Mouse (Mus musculus): Measurements from ENCODE around the gene Mgea5. TPM values are rescaled to one million over a fixed set of nuclear protein-coding genes. Genes with fewer than 3 reads are reported as not detected.

Mgea5 gene
- total and polyA plus RNA-seq, 2 experiments from 2014 or later = 78.0 to 135 TPM

DNA sequence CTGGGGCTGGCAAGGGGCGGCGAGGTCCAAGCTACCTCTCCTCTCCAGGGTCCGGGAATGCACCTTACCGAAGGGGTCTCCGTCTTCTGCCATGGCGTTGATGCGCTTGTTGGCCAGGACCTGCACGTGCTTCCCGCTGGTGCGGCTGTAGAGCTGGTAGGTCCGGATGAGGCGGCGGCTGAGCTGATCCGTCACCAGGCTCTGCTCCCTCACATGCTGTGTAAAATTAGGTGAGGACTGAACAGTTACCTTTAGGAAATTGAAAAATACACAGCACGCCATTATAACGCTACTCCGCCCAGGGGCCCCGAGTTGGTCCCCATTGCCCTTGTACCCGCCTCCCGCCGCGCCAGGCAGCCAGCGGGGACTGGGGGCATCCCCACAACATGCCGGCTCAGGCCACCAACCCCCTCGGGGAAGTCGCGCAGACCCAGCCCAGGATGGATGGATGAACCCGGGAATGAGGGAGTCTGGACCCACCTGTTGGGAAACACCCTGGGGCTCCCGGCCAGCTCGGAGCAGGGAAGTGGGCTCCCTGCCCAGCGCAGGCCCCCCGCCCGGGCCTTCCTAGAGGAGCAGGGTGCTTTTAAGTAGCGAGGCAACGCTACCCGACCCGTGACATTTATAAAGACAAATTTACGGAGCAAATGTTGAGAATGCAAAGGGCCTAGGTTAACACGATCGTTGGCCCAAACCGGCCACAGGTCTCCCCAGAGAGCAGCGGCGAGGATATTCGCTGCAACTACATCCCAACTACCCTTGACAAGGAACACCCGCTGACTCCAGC is 42.0 kb downstream of the Mgea5 start:
- WGBS = 2% methylated on average over 45 of the region's 45 CpGs
- no peaks in the 10 kb centered on the region for H3K36me3 ChIP-seq (ENCODE audit: insufficient read depth, low read length)
- H3K4me2 ChIP-seq (ENCODE audit: low read depth, low read length) = peak overlapping the region; percentile 71
- TF ChIP-seq CTCF (IDR thresholded peaks at IDR 0.05; ENCODE audit: low read depth) = no peak
- no peak for ATAC-seq
- H3K27me3 ChIP-seq (ENCODE audit: insufficient read depth, low read length) = peaks cover 69% of the 10 kb centered on the region
- H3K27ac ChIP-seq = no peak overlapping the region
- H3K4me3 ChIP-seq (ENCODE audit: low read length) = peak overlapping the region; percentile 40
- H3K9ac ChIP-seq (replicated peaks; ENCODE audit: low read length) = no peak overlapping the region
- no peaks in the 10 kb centered on the region for H3K9me3 ChIP-seq (ENCODE audit: low read length)
- DNase-seq (ENCODE audit: low spot score) = no peak
- peaks cover 17% of the 10 kb centered on the region for H3K4me1 ChIP-seq (ENCODE audit: insufficient read depth, low read length)

GRCm38 (mm10) chr19:45740817-45741216 is 42.8 kb downstream of the Mgea5 start:
- DNase-seq (ENCODE audit: low spot score) = no peak
- WGBS = 9% methylated on average over 7 of the region's 7 CpGs
- peaks cover 17% of the 10 kb centered on the region for H3K4me1 ChIP-seq (ENCODE audit: insufficient read depth, low read length)
- no peak overlapping the region for H3K4me2 ChIP-seq (ENCODE audit: low read depth, low read length)
- no peak overlapping the region for H3K27ac ChIP-seq
- no peak overlapping the region for H3K9ac ChIP-seq (replicated peaks; ENCODE audit: low read length)
- no peak overlapping the region for H3K4me3 ChIP-seq (ENCODE audit: low read length)
- TF ChIP-seq CTCF (IDR thresholded peaks at IDR 0.05; ENCODE audit: low read depth) = no peak
- H3K36me3 ChIP-seq (ENCODE audit: insufficient read depth, low read length) = no peaks in the 10 kb centered on the region
- peaks cover 71% of the 10 kb centered on the region for H3K27me3 ChIP-seq (ENCODE audit: insufficient read depth, low read length)
- no peak for ATAC-seq
- no peaks in the 10 kb centered on the region for H3K9me3 ChIP-seq (ENCODE audit: low read length)

GRCm38 (mm10) chr19:45740233-45740632 is 43.4 kb downstream of the Mgea5 start:
- Histone ChIP-seq H3K36me3 (ENCODE audit: insufficient read depth, low read length) (no peaks in the 10 kb centered on the region), H3K4me2 (ENCODE audit: low read depth, low read length) (no peak overlapping the region)
- WGBS = 6% methylated on average over 13 of the region's 13 CpGs

GRCm38 (mm10) chr19:45738521-45738920 is 45.1 kb downstream of the Mgea5 start:
- no peak overlapping the region for H3K4me3 ChIP-seq (ENCODE audit: low read length)
- no peak overlapping the region for H3K4me2 ChIP-seq (ENCODE audit: low read depth, low read length)
- ATAC-seq (no peak), DNase-seq (ENCODE audit: low spot score) (no peak)
- no peak overlapping the region for H3K9ac ChIP-seq (replicated peaks; ENCODE audit: low read length)
- peaks cover 17% of the 10 kb centered on the region for H3K4me1 ChIP-seq (ENCODE audit: insufficient read depth, low read length)
- H3K36me3 ChIP-seq (ENCODE audit: insufficient read depth, low read length) = no peaks in the 10 kb centered on the region
- no peak overlapping the region for H3K27ac ChIP-seq
- 61% methylated on average over 5 of the region's 5 CpGs for whole genome bisulfite sequencing
- no peaks in the 10 kb centered on the region for H3K9me3 ChIP-seq (ENCODE audit: low read length)
- H3K27me3 ChIP-seq (ENCODE audit: insufficient read depth, low read length) = peaks cover 72% of the 10 kb centered on the region
- TF ChIP-seq CTCF (IDR thresholded peaks at IDR 0.05; ENCODE audit: low read depth) = no peak

More at GRCm38 (mm10) chr19:45740233-45740632, 43.4 kb downstream of the Mgea5 start:
- ATAC-seq = no peak
- peaks cover 17% of the 10 kb centered on the region for H3K4me1 ChIP-seq (ENCODE audit: insufficient read depth, low read length)
- H3K27me3 ChIP-seq (ENCODE audit: insufficient read depth, low read length) = peaks cover 75% of the 10 kb centered on the region
- no peak for TF ChIP-seq CTCF (IDR thresholded peaks at IDR 0.05; ENCODE audit: low read depth)
- no peaks in the 10 kb centered on the region for H3K9me3 ChIP-seq (ENCODE audit: low read length)
- no peak overlapping the region for H3K4me3 ChIP-seq (ENCODE audit: low read length)
- DNase-seq (ENCODE audit: low spot score) = no peak
- H3K9ac ChIP-seq (replicated peaks; ENCODE audit: low read length) = no peak overlapping the region
- H3K27ac ChIP-seq = no peak overlapping the region

DNA sequence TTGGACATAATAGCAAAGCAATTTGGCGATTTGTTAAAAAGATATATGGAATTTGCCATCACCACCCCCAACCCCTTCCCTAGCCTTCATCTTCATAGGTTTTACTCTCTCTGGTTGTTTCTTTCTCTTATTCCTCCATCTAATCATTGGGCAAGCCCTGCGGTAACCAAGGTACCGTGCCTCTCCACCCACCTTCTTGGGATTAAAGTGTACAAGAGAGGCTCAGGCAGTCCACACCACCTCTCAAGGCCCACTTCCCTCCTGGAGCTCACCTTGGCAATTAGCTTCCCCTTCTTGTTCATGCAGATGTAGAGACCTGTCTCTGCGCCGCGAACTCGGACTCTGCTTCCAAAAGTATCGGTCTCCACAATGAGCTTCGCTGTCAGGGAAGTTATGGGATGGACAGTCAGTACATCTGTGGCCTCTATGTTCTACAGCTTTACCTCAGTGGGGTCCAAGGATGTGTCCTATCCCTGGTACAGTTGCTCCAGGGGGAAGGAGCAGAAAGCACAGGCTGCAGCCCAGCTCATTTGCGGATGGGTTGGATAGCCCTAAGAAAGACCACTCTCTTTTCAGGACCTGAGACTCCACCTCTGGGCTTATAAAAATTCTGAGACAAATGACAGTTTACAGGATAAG is 45.7 kb downstream of the Mgea5 start:
- WGBS = 58% methylated on average over 10 of the region's 10 CpGs
- Histone ChIP-seq H3K4me3 (ENCODE audit: low read length) (no peak overlapping the region), H3K9me3 (ENCODE audit: low read length) (no peaks in the 10 kb centered on the region), H3K27me3 (ENCODE audit: insufficient read depth, low read length) (peaks cover 76% of the 10 kb centered on the region), H3K36me3 (ENCODE audit: insufficient read depth, low read length) (no peaks in the 10 kb centered on the region), H3K4me1 (ENCODE audit: insufficient read depth, low read length) (peaks cover 17% of the 10 kb centered on the region), H3K27ac (no peak overlapping the region), H3K9ac (replicated peaks; ENCODE audit: low read length) (no peak overlapping the region), H3K4me2 (ENCODE audit: low read depth, low read length) (no peak overlapping the region)
- DNase-seq (ENCODE audit: low spot score) (no peak), ATAC-seq (no peak)
- no peak for TF ChIP-seq CTCF (IDR thresholded peaks at IDR 0.05; ENCODE audit: low read depth)

DNA sequence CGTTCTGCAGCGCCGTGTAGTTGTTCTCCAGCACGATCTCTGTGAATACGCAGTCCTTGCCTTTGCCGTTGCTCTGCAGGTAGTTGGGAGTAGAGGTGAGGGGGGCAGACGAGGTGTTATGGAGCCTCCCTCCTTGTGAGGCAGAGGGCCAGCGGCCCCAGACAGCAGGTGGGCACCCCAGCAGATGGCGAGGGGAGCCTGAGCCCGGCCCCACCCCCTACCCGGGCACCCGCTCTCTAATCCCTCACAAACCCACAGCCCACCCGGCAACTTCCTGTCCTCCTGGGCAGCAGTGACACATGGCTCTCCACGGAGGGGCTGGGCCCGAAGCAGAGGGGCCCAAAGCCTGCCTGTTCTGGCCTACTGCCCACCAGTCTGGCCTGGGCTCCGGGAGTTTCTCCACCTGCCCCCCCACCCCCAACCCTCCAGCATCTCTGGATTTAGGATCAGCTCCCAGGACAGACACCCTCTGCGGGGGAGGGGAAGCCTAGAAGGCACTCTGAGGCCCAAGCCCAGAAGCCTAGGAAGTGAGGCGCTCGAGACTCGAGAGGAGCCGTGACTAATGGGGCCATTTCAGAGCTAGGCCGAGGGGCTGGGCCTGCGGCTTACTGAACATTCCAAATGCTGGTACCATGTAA is 46.3 kb downstream of the Mgea5 start:
- no peak for TF ChIP-seq CTCF (IDR thresholded peaks at IDR 0.05; ENCODE audit: low read depth)

More for the DNA sequence above, 46.3 kb downstream of the Mgea5 start:
- H3K9ac ChIP-seq (replicated peaks; ENCODE audit: low read length) = no peak overlapping the region; the same call in 1 of the 2 replicates
- ATAC-seq = peak; percentile 53
- peak overlapping the region; percentile 55 for H3K4me2 ChIP-seq (ENCODE audit: low read depth, low read length)
- H3K4me3 ChIP-seq (ENCODE audit: low read length) = peak overlapping the region; percentile 24
- H3K27me3 ChIP-seq (ENCODE audit: insufficient read depth, low read length) = peaks cover 81% of the 10 kb centered on the region
- no peaks in the 10 kb centered on the region for H3K9me3 ChIP-seq (ENCODE audit: low read length)
- H3K36me3 ChIP-seq (ENCODE audit: insufficient read depth, low read length) = no peaks in the 10 kb centered on the region
- WGBS = 12% methylated on average over 23 of the region's 23 CpGs
- H3K27ac ChIP-seq = no peak overlapping the region
- DNase-seq (ENCODE audit: low spot score) = peak; percentile 24
- peaks cover 14% of the 10 kb centered on the region for H3K4me1 ChIP-seq (ENCODE audit: insufficient read depth, low read length)

Measured in hindbrain, postnatal 0 days (tissue).